Mouse (Mus musculus) limb, embryonic 15.5 days (tissue): ENCODE results near the gene Ripply2. TPM values are rescaled to one million over a fixed set of nuclear protein-coding genes. Genes with fewer than 3 reads are reported as not detected.

Experiments used
- ATAC-seq: fragments of 200-750 bp; cut with Nextera tagmentation; 2 replicates; pipeline ENCODE4 v1.8.0; 2017; ENCODE audit warnings: low read depth, moderate TSS enrichment; ENCODE audit not compliant: insufficient number of reproducible peaks, low FRiP score, low TSS enrichment
- H3K27ac ChIP-seq: fragments of 300-500 bp; sonication (generic); 2 replicates; pipeline ENCODE4 v1.5.1; 2015; ENCODE audit warnings: moderate library complexity, mild to moderate bottlenecking, inconsistent platforms
- H3K27me3 ChIP-seq: fragments of 300-500 bp; sonication (generic); 2 replicates; pipeline ENCODE4 v1.6.1; 2015; ENCODE audit warnings: inconsistent platforms
- H3K36me3 ChIP-seq: fragments of 300-500 bp; sonication (generic); 2 replicates; pipeline ENCODE4 v1.6.1; 2015; ENCODE audit warnings: inconsistent platforms
- H3K4me1 ChIP-seq: fragments of 300-500 bp; sonication (generic); 2 replicates; pipeline ENCODE4 v1.6.1; 2015; ENCODE audit warnings: inconsistent platforms
- H3K4me2 ChIP-seq: fragments of 300-500 bp; sonication (generic); 2 replicates; pipeline ENCODE4 v1.6.1; 2015; ENCODE audit warnings: mild to moderate bottlenecking, inconsistent platforms
- H3K4me3 ChIP-seq: fragments of 300-500 bp; sonication (generic); 2 replicates; pipeline ENCODE4 v1.5.1; 2015; ENCODE audit warnings: mild to moderate bottlenecking, inconsistent platforms
- H3K9ac ChIP-seq: fragments of 300-500 bp; sonication (generic); 2 replicates; pipeline ENCODE4 v1.6.1; 2015; ENCODE audit warnings: inconsistent platforms
- H3K9me3 ChIP-seq: fragments of 300-500 bp; sonication (generic); 2 replicates; pipeline ENCODE4 v1.6.1; 2016; ENCODE audit warnings: inconsistent platforms
- WGBS: fragments of 180-500 bp; shearing (Covaris S2); methylation state at CpG from one replicate; pipeline ENCODE4 v1.1.7; 2015; 5-methylcytosine and 5-hydroxymethylcytosine counted together
- polyA plus RNA-seq: library from polyadenylated mRNA; unstranded; fragments of >200 nt; fragmentation: Nextera tagmentation; extraction: Ambion mirVana; gene quantifications from 2 replicates; pipeline ENCODE4 v1.2.1, GENCODE M21; 2015

Ripply2 gene
- polyA plus RNA-seq, 1 experiment from 2014 or later: not detected

- Histone ChIP-seq H3K36me3 (no peaks in the 10 kb centered on the region; the same call in 1 of the 2 replicates), H3K4me1 (no peaks in the 10 kb centered on the region), H3K27me3 (no peaks in the 10 kb centered on the region), H3K27ac (no peak overlapping the region), H3K9ac (no peak overlapping the region), H3K4me2 (no peak overlapping the region), H3K4me3 (no peak overlapping the region), H3K9me3 (no peaks in the 10 kb centered on the region)
- WGBS: 84% methylated on average over 4 of the region's 4 CpGs
- ATAC-seq: no peak
Measured at GRCm38 (mm10) chr9:87032196-87032595, 16.9 kb downstream of the Ripply2 start.

GRCm38 (mm10) chr9:87034831-87035580 is 19.7 kb downstream of the Ripply2 start:
- H3K4me2 ChIP-seq: no peak overlapping the region
- 5% methylated on average over 2 of the region's 2 CpGs for WGBS
- ATAC-seq: no peak
- no peak overlapping the region for H3K27ac ChIP-seq
- no peak overlapping the region for H3K4me3 ChIP-seq
- H3K9ac ChIP-seq: no peak overlapping the region
- H3K36me3 ChIP-seq: no peaks in the 10 kb centered on the region; the same call in 1 of the 2 replicates
- no peaks in the 10 kb centered on the region for H3K9me3 ChIP-seq
- H3K27me3 ChIP-seq: no peaks in the 10 kb centered on the region
- no peaks in the 10 kb centered on the region for H3K4me1 ChIP-seq

- Histone ChIP-seq H3K4me2 (no peak overlapping the region), H3K36me3 (no peaks in the 10 kb centered on the region), H3K4me3 (no peak overlapping the region), H3K4me1 (no peaks in the 10 kb centered on the region), H3K27me3 (no peaks in the 10 kb centered on the region), H3K27ac (no peak overlapping the region), H3K9me3 (no peaks in the 10 kb centered on the region), H3K9ac (no peak overlapping the region)
- WGBS: 67% methylated on average over 4 of the region's 4 CpGs
- ATAC-seq: no peak
Measured at GRCm38 (mm10) chr9:87049425-87049824, 34.1 kb downstream of the Ripply2 start.

GRCm38 (mm10) chr9:87055547-87056235 is 40.4 kb downstream of the Ripply2 start:
- no peak overlapping the region for H3K4me2 ChIP-seq
- peaks cover 8% of the 10 kb centered on the region for H3K36me3 ChIP-seq
- H3K9me3 ChIP-seq: no peaks in the 10 kb centered on the region
- H3K4me3 ChIP-seq: no peak overlapping the region
- H3K27me3 ChIP-seq: no peaks in the 10 kb centered on the region
- H3K27ac ChIP-seq: no peak overlapping the region
- WGBS: 83% methylated on average over 11 of the region's 11 CpGs
- no peak overlapping the region for H3K9ac ChIP-seq
- ATAC-seq: no peak
- H3K4me1 ChIP-seq: no peaks in the 10 kb centered on the region

- H3K4me1 ChIP-seq: no peaks in the 10 kb centered on the region
- no peaks in the 10 kb centered on the region for H3K9me3 ChIP-seq
- no peak overlapping the region for H3K27ac ChIP-seq
- H3K4me3 ChIP-seq: no peak overlapping the region
- WGBS: 79% methylated on average over 5 of the region's 5 CpGs
- H3K36me3 ChIP-seq: peaks cover 16% of the 10 kb centered on the region
- H3K4me2 ChIP-seq: no peak overlapping the region
- H3K9ac ChIP-seq: no peak overlapping the region
- no peaks in the 10 kb centered on the region for H3K27me3 ChIP-seq
- ATAC-seq: no peak
Measured at GRCm38 (mm10) chr9:87062337-87062736, 47.0 kb downstream of the Ripply2 start.

- Histone ChIP-seq H3K27me3 (no peaks in the 10 kb centered on the region), H3K4me1 (no peaks in the 10 kb centered on the region), H3K9ac (no peak overlapping the region), H3K4me3 (no peak overlapping the region), H3K36me3 (peaks cover 30% of the 10 kb centered on the region), H3K4me2 (no peak overlapping the region), H3K9me3 (no peaks in the 10 kb centered on the region), H3K27ac (no peak overlapping the region)
- 78% methylated on average over 1 of the region's 1 CpGs for WGBS
- ATAC-seq: no peak
Measured at GRCm38 (mm10) chr9:87068160-87068559, 52.8 kb downstream of the Ripply2 start.

Other genes with a start within 250 kb of the Ripply2 start
- gene Snap91, start 134.9 kb upstream of the Ripply2 start, polyA plus RNA-seq: 5.9 and 6.8 TPM in 2 replicates
- 45.5 and 49.6 TPM in 2 replicates for gene Cyb5r4, start 6.5 kb downstream of the Ripply2 start, polyA plus RNA-seq
- gene Mrap2, start 128.8 kb downstream of the Ripply2 start, polyA plus RNA-seq: 0.17 TPM in 1 of 2 replicates, not detected in the other
- 5.1 and 5.3 TPM in 2 replicates for gene Cep162, start 240.0 kb downstream of the Ripply2 start, polyA plus RNA-seq